Mouse (Mus musculus) olfactory bulb, adult 2 months (tissue): ENCODE measurements around the gene Csrp3.

Experiments used
- CTCF ChIP-seq: fragments of 200-500 bp; IDR thresholded peaks from 2 replicates; pipeline ENCODE4 v1.5.1; 2012; ENCODE audit warnings: low read depth, mild to moderate bottlenecking, low read length, moderate library complexity; ENCODE audit not compliant: insufficient read depth
- POLR2A ChIP-seq: fragments of 200-500 bp; IDR thresholded peaks from 2 replicates; pipeline ENCODE4 v1.6.1; 2012; ENCODE audit warnings: mild to moderate bottlenecking, low read depth, low read length, moderate library complexity; ENCODE audit not compliant: insufficient read depth

DNA sequence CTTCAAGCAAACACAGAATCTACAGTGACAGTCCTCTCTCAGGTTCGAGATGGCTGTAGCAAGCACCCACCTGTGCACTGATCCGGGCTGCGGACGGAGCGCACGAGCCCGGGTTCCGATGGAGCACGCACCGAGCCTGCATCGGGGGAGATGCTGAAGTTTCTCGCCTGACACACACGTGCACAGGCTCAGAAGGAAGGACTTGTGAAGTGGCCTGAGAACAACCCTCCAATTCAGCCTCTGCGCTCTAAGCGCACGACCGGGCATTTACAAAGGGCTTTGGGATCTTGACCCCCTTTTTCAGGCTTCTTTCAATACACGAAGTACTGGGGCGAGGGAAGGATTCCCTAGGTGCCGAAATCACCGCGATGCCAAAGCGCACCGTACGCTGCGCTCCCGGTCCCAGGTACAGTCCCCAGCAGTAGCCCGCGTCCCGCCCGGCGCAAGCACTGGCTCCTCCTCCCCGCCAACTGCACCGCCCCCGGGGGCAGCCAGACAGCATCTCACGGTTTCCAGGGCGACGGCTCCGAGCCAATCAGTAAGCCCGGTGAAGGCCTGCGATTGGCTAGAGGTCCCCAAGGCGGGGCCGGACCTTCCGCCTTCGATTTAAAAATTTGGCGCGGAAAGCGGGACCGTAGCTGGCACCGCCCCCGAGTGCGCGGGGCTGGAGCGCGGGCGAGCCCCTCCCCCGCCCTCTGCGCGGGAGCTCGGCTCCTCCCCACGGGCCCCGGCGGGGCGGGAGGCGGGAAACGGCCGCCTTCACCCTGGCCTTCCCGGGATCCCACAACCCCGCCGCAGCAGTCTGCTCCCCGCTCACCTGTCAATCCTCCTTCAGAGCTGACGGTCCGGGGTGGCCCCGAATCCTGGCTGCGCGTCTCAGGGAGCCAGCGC is 33.0 kb upstream of the Csrp3 start:
- TF ChIP-seq CTCF (no peak), POLR2A (no peak)
